Mouse (Mus musculus) small intestine, adult 2 months (tissue): ENCODE measurements around the gene Hdx.

Experiments used
- CTCF ChIP-seq: fragments of 200-500 bp; IDR thresholded peaks from 2 replicates; pipeline ENCODE4 v1.5.1; 2012; ENCODE audit warnings: low read depth, mild to moderate bottlenecking, control low read depth, inconsistent platforms, low read length, moderate library complexity, mixed read lengths; ENCODE audit not compliant: insufficient replicate concordance, insufficient read length; ENCODE audit errors: extremely low read depth
- POLR2A ChIP-seq: fragments of 200-500 bp; IDR thresholded peaks from 2 replicates; pipeline ENCODE4 v1.6.1; 2012; ENCODE audit warnings: low read depth, mild to moderate bottlenecking, control low read depth, inconsistent platforms, low read length, moderate library complexity

- no peak for TF ChIP-seq POLR2A
- TF ChIP-seq CTCF, result no peak
Observed at GRCm38 (mm10) chrX:111660381-111660780, 36.5 kb downstream of the Hdx start.
